Mouse (Mus musculus) kidney, postnatal 36 days (tissue): ENCODE data around the gene Foxi1.
"Not testable (repeated sequence)": the region's sequence is repeated elsewhere in the genome, so short reads cannot be mapped to it uniquely, and the experiment has no call there.

ENCODE experiments used
- DNase-seq, 2 experiments: peaks; one replicate each; pipeline ENCODE4 v3.0.0; 2021 to 2022; ENCODE audit warnings: mixed read lengths in 2 of 2

Gene Foxi1

DNA sequence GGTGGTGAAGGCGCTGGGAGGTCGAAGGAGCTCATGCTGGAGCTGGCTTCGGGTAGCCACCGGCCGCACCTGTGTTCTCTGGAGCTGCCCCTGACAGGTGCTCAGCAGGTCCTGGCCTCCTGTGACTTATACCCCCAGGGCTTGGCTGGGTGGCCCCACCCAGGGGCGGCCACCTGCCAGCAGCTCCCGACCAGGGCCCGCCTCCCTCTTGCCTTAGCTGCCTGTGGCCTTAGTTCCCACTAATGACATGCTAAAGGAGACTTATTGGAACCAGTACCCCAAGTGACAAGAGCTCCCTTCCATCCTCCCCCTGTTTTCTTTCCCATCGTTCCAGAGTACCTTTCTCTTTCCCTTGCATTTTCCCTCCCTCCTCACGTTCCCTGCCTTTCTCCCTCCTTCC, at the start of gene Foxi1:
Gene Foxi1 (minus strand): TSS at position 101 of the 400 bp plus-strand sequence.
- DNase-seq, result peak; percentile 9 to 22

- DNase-seq, result no peak
Observed at GRCm38 (mm10) chr11:34242979-34243378, 35.1 kb upstream of the Foxi1 start.

DNA sequence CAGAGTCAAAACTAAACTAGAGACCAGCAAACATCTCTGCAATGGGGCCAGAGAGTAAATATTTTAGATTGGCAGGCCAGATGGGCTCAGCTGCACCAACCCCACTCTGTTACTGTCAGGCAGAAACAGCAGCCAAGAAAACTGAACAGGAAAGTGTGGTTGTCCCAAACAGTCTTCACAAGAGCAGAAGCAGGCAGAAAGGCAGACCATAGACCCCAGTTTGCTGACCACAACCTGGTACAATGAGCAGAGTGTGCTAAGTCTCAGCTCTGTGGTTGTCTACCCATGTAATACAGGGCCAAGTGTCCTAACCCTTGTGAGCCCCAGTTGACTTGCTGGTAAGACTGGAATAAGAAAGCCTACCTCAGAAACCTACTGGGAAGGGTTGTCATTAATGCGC, 32.4 kb upstream of the Foxi1 start:
- no peak for DNase-seq

DNA sequence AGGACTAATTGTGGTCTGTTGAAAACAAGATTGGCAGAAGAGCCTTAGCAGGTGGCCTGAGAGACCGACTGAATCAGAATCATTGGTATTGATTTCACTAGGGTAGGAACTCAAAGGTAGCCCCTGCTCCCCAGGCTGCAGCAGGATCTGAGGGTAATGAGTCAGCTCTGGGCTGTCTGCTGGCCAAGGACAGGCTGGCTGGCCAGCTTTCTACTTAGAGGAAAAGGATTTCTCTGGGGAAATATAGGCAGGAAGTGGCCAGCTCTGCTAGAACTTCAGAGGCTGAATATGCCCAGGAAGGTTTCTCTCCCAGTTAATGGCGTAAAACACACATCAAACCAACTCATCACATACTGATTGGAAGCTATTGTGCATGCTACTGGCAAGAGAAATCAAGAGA, 31.8 kb upstream of the Foxi1 start:
- no peak for DNase-seq

- no peak for DNase-seq
Observed at GRCm38 (mm10) chr11:34236885-34237284, 29.0 kb upstream of the Foxi1 start.

- peak in 1 of 2 experiments; percentile 53 for DNase-seq
Observed at GRCm38 (mm10) chr11:34236091-34236759, 28.3 kb upstream of the Foxi1 start.

DNA sequence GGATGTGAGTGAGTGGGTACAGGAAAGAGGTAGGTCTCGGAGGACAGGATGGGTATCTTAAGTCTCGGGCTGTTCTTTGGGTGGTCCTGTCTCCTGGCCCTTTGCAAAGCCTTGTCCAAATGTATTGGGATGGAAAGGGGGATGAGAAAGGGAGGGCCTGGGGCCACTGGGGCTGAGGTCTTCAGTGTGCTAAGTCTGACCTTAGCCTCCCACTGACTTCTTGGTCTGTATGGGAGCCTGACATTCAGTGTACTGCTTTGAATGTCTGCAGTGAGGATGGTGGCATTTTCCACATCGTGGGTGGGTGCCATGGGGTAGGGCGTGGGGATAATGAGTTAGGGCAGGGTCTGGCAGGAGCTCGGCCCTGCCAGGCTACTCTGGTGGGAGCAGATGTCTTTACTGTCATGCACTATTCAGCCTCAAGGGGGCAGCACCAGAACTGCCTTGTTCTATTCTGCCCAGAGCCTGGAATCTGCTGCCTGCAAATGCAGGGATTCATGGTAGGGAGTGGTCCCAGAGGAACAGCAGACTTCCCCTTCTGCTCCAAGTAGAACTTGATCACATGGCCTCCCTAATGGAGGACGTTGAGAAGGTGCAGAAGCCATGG, 21.0 kb upstream of the Foxi1 start:
- DNase-seq, result peak; percentile 42 to 78

DNA sequence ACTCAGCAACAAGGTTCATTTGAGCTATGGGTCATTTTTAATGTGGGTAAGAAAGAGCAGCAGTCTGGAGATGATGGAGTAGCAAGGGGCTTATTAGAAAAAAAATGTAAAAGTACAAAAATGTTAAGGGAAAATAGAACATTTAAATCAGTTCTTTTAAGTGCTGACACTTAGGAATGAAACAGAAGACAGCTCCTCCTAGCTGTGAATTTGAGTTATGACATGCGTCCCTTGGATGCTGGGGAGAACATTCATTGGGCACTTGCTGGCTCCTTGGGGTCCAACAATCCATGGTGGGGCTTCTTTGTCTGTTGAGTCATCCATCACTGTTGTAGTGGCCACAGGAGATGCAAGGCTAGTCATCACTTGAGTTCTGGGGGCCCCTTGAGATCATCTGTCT, 19.3 kb upstream of the Foxi1 start:
- DNase-seq, result no peak

DNA sequence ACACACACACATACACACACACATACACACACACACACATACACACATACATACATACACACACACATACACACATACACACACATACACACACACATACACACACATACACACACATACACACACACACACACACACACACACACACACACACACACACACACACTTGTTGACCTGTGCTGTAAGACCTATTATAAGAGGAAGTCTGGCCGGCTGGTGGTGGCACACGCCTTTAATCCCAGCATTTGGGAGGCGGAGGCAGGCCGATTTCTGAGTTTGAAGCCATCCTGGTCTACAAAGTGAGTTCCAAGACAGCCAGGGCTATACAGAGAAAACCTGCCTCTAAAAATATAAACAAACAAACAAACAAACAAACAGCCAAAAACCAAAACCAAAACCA, 12.7 kb upstream of the Foxi1 start:
- DNase-seq, result not testable (repeated sequence)

DNA sequence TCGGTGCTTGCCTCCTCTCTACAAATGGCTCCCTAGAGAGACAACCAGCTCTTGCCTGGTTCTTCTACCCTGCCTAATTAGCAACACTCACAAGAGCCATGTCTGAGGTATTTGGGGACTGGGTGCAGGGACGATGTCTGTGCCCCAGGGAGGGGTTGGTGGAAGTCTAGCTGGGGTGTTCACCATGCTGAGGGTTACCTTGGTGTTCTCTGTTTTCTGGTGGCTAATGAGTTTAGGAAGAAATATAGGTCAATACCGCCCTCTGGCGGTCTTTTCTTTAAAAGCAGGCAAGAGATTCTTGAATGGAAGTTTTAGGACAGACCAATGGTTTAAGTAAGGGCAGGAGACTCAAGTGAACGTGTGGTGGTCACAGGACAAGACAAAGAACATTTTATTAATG, 5.0 kb upstream of the Foxi1 start:
- peak; percentile 50 to 76 for DNase-seq

DNA sequence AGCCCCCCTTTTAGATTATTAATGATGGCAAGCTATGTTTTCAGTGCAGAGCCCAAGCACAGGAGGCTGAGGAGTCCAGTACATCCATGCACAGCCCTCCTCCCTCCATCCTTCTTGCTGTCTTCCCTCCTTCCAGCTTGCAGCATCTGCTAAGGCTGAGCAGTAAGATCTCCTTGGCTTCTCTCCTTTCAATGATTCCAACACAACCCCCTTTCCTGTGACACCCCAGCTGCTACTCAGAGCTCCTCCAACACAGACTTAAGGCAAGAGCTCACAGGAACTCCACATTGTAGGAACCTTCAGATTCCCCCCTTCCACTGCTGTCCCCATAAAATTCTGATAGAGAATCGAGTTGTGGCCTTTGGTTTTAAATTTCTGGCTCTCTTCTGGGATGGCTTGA, 5.1 kb downstream of the Foxi1 start:
- DNase-seq, result no peak

- no peak for DNase-seq
Observed at GRCm38 (mm10) chr11:34195142-34195541, 12.7 kb downstream of the Foxi1 start.

DNA sequence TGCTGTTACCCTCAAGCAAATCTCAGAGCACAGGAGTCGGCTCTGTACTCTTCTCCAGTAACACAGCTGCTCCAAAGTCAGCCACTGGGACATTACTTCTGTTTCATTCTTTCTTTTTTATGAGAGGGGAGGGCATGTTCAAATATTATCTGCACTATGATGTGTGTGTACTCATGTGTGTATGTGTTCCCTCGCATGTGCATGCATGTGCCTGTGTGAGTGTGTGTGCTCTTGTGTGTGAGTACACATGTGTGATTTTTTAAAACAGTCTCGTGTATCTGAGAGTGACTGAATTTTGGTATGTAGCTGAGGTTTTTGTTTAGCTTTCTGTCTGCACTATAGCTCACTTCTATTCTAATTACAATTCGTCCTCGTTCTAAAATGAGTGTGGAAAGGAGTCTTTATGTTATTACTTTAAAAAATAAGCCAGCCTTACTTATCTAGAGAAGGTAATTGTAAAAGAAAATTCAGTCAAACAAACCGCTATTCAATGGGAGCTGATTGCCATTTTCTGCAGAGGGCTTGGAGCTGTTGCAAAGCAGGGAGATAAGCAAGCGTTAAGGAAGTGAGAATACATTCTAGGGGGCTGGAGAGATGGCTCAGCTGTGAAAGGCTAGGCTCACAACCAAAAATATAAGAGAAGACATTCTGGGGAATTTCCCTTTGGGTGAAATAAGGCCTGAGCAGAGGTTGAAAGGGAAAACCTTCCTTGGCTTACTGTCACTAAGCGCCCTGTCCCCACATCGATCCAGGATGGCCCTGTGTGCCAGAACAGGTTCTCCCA, 13.5 kb downstream of the Foxi1 start:
- no peak for DNase-seq

GRCm38 (mm10) chr11:34193658-34194057, 14.2 kb downstream of the Foxi1 start:
- no peak for DNase-seq

DNA sequence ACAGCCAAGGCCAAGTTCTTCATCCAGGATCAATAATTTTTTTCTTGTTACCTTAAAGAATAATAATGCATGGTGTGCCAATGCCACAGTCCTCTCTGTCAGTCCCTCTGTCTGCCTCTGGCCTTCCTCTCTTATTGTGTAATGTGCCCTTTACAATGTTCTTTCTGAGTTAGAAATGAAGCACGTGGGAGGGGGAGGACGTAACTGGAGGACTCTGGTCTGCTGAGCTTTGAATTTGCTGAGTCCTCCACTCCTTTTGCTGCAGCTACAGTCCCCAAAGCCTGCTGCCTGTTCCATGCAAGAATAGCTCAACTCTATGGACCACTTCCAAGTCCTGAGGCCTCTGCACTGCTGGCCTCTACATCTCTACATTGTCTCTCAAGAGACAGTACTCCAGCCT, 23.6 kb downstream of the Foxi1 start:
- DNase-seq, result peak; percentile 36 to 72

DNA sequence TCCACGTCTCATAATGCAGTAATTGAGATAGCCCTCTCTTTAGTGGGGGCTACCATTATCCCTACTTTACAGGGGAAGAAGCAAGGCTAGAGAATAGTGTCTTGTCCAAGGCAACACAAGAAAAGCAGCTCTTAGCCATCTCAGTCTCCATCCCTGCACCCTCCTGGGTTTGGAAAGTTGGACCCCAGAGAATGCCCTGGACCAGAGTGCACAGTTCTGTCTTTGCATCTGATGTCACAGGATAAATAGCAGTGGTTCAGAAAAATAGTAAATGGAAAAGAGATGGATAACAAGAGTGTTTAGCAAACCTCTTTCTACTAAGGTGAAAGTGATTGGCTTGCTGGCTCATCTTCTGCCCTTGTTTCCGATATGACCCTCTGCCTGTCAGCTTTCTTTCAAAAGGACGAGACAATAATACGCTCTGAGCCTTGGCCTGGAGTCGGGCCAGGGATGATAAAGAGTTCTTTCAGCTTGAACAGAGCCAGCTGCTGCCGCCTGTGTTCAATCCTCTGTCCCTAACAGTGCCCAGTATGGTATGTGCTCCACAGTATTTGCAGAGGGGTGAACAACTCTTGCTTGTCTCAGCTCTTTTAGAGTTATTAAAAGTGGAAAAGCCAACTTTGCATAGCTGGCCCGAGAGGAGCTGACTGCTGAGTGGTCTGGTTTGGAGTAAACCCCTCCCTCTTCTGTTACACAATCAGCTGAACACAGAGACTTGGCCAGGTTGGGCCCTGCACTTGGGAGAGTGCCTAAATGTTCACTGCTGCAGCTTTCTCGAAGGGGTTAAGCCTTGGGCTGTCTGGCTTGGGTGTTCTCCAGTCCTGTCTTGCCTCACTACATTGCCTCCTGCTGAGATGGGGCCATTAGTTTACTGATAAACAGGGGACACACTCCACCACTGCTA, 26.4 kb downstream of the Foxi1 start:
- peak; percentile 51 to 83 for DNase-seq

DNA sequence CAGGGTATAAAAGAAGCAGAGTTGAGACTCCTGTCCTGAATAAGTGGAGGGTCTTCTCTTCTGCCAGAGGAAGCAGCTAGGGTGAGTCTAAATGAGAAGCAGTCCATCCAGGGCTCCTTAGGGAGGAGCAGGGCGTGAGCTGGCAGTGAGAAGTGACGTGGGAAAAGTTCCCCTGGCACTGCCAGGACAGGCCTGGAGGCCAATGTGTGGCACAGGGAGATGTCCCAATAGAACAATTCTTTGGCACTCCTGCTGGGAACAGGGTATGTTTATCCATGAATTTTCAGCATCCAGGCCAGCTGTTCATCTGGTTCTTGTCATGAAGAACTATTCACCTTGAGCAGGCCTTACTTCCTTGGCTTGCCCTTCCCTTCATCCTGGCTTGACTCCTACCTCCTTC, 29.1 kb downstream of the Foxi1 start:
- DNase-seq, result no peak

GRCm38 (mm10) chr11:34176371-34176770, 31.5 kb downstream of the Foxi1 start:
- no peak for DNase-seq

DNA sequence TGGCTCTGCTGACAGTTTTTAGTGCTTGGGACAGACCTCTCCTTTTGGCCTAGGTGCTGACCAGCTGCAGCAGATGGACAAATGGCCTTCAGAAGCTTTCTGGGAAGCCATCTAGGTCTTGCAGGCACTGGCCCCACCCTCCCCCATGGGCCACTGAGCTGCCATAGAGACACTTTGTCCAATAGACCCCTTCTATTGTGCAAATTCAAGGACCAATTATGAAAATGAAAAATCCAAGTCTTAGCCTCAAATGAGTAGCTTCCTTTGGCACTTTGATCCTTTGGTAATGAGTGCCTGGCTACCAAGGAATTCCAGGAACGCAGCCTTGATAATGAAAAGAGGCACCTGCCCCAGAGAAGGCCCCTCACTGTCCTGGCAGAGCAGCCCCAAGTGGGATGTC, 36.7 kb downstream of the Foxi1 start:
- DNase-seq, result no peak

GRCm38 (mm10) chr11:34169464-34169894, 38.4 kb downstream of the Foxi1 start:
- DNase-seq, result peak; percentile 42 to 56

DNA sequence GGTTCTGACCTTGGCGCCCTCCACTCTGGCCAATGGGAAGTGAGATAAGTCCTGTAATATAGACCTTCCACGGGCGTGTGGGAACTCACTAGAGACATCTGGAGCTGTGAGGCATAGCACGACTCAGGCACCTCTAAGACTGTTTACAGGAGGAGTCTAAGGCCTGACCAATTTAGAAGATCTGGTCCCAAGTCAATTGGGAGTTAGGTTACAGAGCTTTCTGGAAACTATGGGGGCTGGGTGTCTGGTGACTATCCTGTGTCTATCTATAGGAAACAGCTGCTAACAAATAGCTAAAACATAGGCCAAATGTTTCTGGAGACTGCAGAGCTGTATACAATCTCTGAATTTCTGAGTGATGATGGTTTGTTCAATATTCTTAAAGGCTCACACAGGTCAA, 41.5 kb downstream of the Foxi1 start:
- DNase-seq, result no peak

- no peak for DNase-seq
Observed at GRCm38 (mm10) chr11:34165278-34165677, 42.6 kb downstream of the Foxi1 start.

GRCm38 (mm10) chr11:34158916-34159315, 49.0 kb downstream of the Foxi1 start:
- DNase-seq, result peak; percentile 36 to 43
